Mouse (Mus musculus): ENCODE data around the gene Slc6a1.

The Slc6a1 gene

GRCm38 (mm10) chr6:114283278-114283770 is 889 bp downstream of the Slc6a1 start:
- CTCF ChIA-PET = interaction anchor here in 1 of 4 experiments (0.6 to 1.0 kb wide), 3 partner anchors 11 to 116 kb away, joined by 3 read pairs; no protein-coding TSS in a partner anchor
- POLR2A ChIA-PET = interaction anchor here in 2 of 4 experiments (0.6 to 1.3 kb wide), 5 partner anchors 13 to 392 kb away, joined by 3 to 4 read pairs (median 3); no protein-coding TSS in a partner anchor

- ChIA-PET CTCF (interaction anchor here in 1 of 4 experiments (0.9 to 1.2 kb wide), 2 partner anchors 12 to 34 kb away, joined by 3 read pairs; no protein-coding TSS in a partner anchor), POLR2A (interaction anchor here in 1 of 4 experiments (0.6 kb wide), 1 partner anchor 718 kb away, joined by 3 read pairs; no protein-coding TSS in a partner anchor)
These were observed 1.7 kb downstream of the Slc6a1 start for GRCm38 (mm10) chr6:114283927-114284703.

- CTCF ChIA-PET = interaction anchor here (0.6 to 1.5 kb wide), 6 partner anchors 9 to 295 kb away, joined by 4 to 16 read pairs (median 6); no protein-coding TSS in a partner anchor
- POLR2A ChIA-PET = interaction anchor here in 2 of 4 experiments (0.6 to 1.1 kb wide), 7 partner anchors 9 to 153 kb away, joined by 3 read pairs; no protein-coding TSS in a partner anchor
These were observed 3.0 kb downstream of the Slc6a1 start for GRCm38 (mm10) chr6:114285424-114285823.

- CTCF ChIA-PET = no interaction called here
- POLR2A ChIA-PET = interaction anchor here in 1 of 4 experiments (1.6 kb wide), 1 partner anchor 20 kb away, joined by 3 read pairs; no protein-coding TSS in a partner anchor
These were observed 6.7 kb downstream of the Slc6a1 start for GRCm38 (mm10) chr6:114289106-114289505.

- ChIA-PET POLR2A (interaction anchor here in 1 of 4 experiments (0.9 kb wide), 1 partner anchor 29 kb away, joined by 3 read pairs; no protein-coding TSS in a partner anchor), CTCF (no interaction called here)
These were observed 7.7 kb downstream of the Slc6a1 start for GRCm38 (mm10) chr6:114290184-114290583.

GRCm38 (mm10) chr6:114290929-114291328 is 8.5 kb downstream of the Slc6a1 start:
- ChIA-PET CTCF (no interaction called here), POLR2A (interaction anchor here in 2 of 4 experiments (0.9 to 1.0 kb wide), 2 partner anchors 19 to 29 kb away, joined by 3 read pairs; no protein-coding TSS in a partner anchor)

GRCm38 (mm10) chr6:114291396-114291795 is 9.0 kb downstream of the Slc6a1 start:
- CTCF ChIA-PET = no interaction called here
- POLR2A ChIA-PET = interaction anchor here in 1 of 4 experiments (1.0 kb wide), 1 partner anchor 19 kb away, joined by 3 read pairs; no protein-coding TSS in a partner anchor

- ChIA-PET POLR2A (interaction anchor here in 1 of 4 experiments (0.5 to 1.1 kb wide), 2 partner anchors 8 to 1499 kb away, joined by 3 to 5 read pairs; no protein-coding TSS in a partner anchor), CTCF (no interaction called here)
These were observed 11.1 kb downstream of the Slc6a1 start for GRCm38 (mm10) chr6:114293511-114293910.

- ChIA-PET CTCF (no interaction called here), POLR2A (interaction anchor here in 1 of 4 experiments (1.9 kb wide), 1 partner anchor 12 kb away, joined by 4 read pairs; the partner anchor contains the start of gene Slc6a1)
These were observed 12.7 kb downstream of the Slc6a1 start for GRCm38 (mm10) chr6:114295086-114295485.

GRCm38 (mm10) chr6:114297260-114298002 is 15.0 kb downstream of the Slc6a1 start:
- POLR2A ChIA-PET = no interaction called here
- CTCF ChIA-PET = interaction anchor here in 1 of 4 experiments (0.6 kb wide), 1 partner anchor 190 kb away, joined by 3 read pairs; no protein-coding TSS in a partner anchor

- POLR2A ChIA-PET = no interaction called here
- CTCF ChIA-PET = no interaction called here
These were observed 17.3 kb downstream of the Slc6a1 start for GRCm38 (mm10) chr6:114299699-114300098.

GRCm38 (mm10) chr6:114300737-114301136 is 18.3 kb downstream of the Slc6a1 start:
- POLR2A ChIA-PET = interaction anchor here in 1 of 4 experiments (0.7 to 1.3 kb wide), 2 partner anchors 16 to 18 kb away, joined by 3 read pairs; no protein-coding TSS in a partner anchor
- CTCF ChIA-PET = no interaction called here

GRCm38 (mm10) chr6:114304668-114305067 is 22.2 kb downstream of the Slc6a1 start:
- ChIA-PET CTCF (no interaction called here), POLR2A (no interaction called here)

- CTCF ChIA-PET = interaction anchor here in 3 of 4 experiments (0.7 to 1.4 kb wide), 7 partner anchors 10 to 881 kb away, joined by 3 to 7 read pairs (median 3); no protein-coding TSS in a partner anchor
- POLR2A ChIA-PET = no interaction called here
These were observed 38.1 kb downstream of the Slc6a1 start for GRCm38 (mm10) chr6:114320511-114320910.

GRCm38 (mm10) chr6:114321146-114321545 is 38.7 kb downstream of the Slc6a1 start:
- ChIA-PET POLR2A (interaction anchor here in 1 of 4 experiments (0.6 kb wide), 1 partner anchor 1192 kb away, joined by 3 read pairs; no protein-coding TSS in a partner anchor), CTCF (interaction anchor here in 2 of 4 experiments (0.6 to 1.4 kb wide), 7 partner anchors 9 to 103 kb away, joined by 3 to 7 read pairs (median 3); no protein-coding TSS in a partner anchor)

- POLR2A ChIA-PET = interaction anchor here in 1 of 4 experiments (0.6 kb wide), 1 partner anchor 620 kb away, joined by 3 read pairs; no protein-coding TSS in a partner anchor
- CTCF ChIA-PET = interaction anchor here (0.6 to 0.9 kb wide), 5 partner anchors 20 to 98 kb away, joined by 3 to 5 read pairs (median 3); no protein-coding TSS in a partner anchor
These were observed 40.5 kb downstream of the Slc6a1 start for GRCm38 (mm10) chr6:114322914-114323313.

GRCm38 (mm10) chr6:114324808-114325207 is 42.4 kb downstream of the Slc6a1 start:
- POLR2A ChIA-PET = no interaction called here
- CTCF ChIA-PET = no interaction called here
